ENCODE assay signal across 8 mouse cellular contexts in genomic region chr16:87441089-87441488, GRCm38 (mm10). TPM values are rescaled to one million over a fixed set of nuclear protein-coding genes. Genes with fewer than 3 reads are reported as not detected.
DNase-seq lines count a peak whose midpoint lies in the region; ATAC-seq and TF ChIP-seq lines count a peak whose summit lies in the region.

No protein-coding gene starts in this region.

- peak overlapping the region; percentile 75 for H3K9ac ChIP-seq in embryonic facial prominence, embryonic 14.5 days (ENCODE audit: low read depth, low read length)
- H3K9ac ChIP-seq in intestine, embryonic 14.5 days (ENCODE audit: low read length) = peak overlapping the region; percentile 82
- peak overlapping the region; percentile 91 for H3K9ac ChIP-seq in liver, embryonic 16.5 days (ENCODE audit: low read depth, low read length)
- peak overlapping the region; percentile 61; the same call in 1 of the 2 replicates for H3K9ac ChIP-seq in stomach, embryonic 15.5 days

- H3K4me2 ChIP-seq in embryonic facial prominence, embryonic 14.5 days (ENCODE audit: low read depth, low read length) = peak overlapping the region; percentile 84
- H3K4me2 ChIP-seq in intestine, embryonic 14.5 days (ENCODE audit: low read length) = peak overlapping the region; percentile 89
- H3K4me2 ChIP-seq in liver, embryonic 16.5 days (ENCODE audit: low read depth, low read length) = peak overlapping the region; percentile 66
- peak overlapping the region; percentile 69 for H3K4me2 ChIP-seq in stomach, embryonic 15.5 days

- H3K27me3 ChIP-seq in E14TG2a.4 (ENCODE audit: insufficient read depth, low read length) = no peaks in the 10 kb centered on the region
- no peaks in the 10 kb centered on the region for H3K27me3 ChIP-seq in embryonic facial prominence, embryonic 14.5 days (replicated peaks; ENCODE audit: control insufficient read depth, insufficient read depth, low read length)
- H3K27me3 ChIP-seq in intestine, embryonic 14.5 days (replicated peaks; ENCODE audit: control insufficient read depth, insufficient read depth, low read length) = no peaks in the 10 kb centered on the region
- H3K27me3 ChIP-seq in liver, embryonic 16.5 days (ENCODE audit: control insufficient read depth, insufficient read depth, low read depth, low read length) = no peaks in the 10 kb centered on the region
- H3K27me3 ChIP-seq in stomach, embryonic 15.5 days (replicated peaks) = no peaks in the 10 kb centered on the region

- no peaks in the 10 kb centered on the region for H3K36me3 ChIP-seq in E14TG2a.4 (ENCODE audit: insufficient read depth, low read length)
- no peaks in the 10 kb centered on the region for H3K36me3 ChIP-seq in embryonic facial prominence, embryonic 14.5 days (ENCODE audit: control insufficient read depth, insufficient read depth, low read length)
- 0 out of 2 replicates have a peak, but pooled peaks cover 5% of the 10 kb centered on the region for H3K36me3 ChIP-seq in intestine, embryonic 14.5 days (ENCODE audit: control insufficient read depth, insufficient read depth, low read length)
- no peaks in the 10 kb centered on the region for H3K36me3 ChIP-seq in liver, embryonic 16.5 days (ENCODE audit: control insufficient read depth, insufficient read depth)
- H3K36me3 ChIP-seq in stomach, embryonic 15.5 days = no peaks in the 10 kb centered on the region

- no peak overlapping the region for H3K27ac ChIP-seq in embryonic facial prominence, embryonic 14.5 days (replicated peaks; ENCODE audit: low read depth, low read length)
- no peak overlapping the region; the same call in 1 of the 2 replicates for H3K27ac ChIP-seq in intestine, embryonic 14.5 days (ENCODE audit: low read depth)
- peak overlapping the region; percentile 32; the same call in 1 of the 2 replicates for H3K27ac ChIP-seq in liver, embryonic 16.5 days (ENCODE audit: low read length)
- peak overlapping the region; percentile 77; the same call in 1 of the 2 replicates for H3K27ac ChIP-seq in stomach, embryonic 15.5 days

- peak overlapping the region; percentile 96 for H3K4me3 ChIP-seq in E14TG2a.4 (replicated peaks; ENCODE audit: low read length)
- peak overlapping the region; percentile 59 for H3K4me3 ChIP-seq in embryonic facial prominence, embryonic 14.5 days (ENCODE audit: low read depth, low read length)
- H3K4me3 ChIP-seq in intestine, embryonic 14.5 days (ENCODE audit: low read depth, low read length) = peak overlapping the region; percentile 92
- peak overlapping the region; percentile 87 for H3K4me3 ChIP-seq in liver, embryonic 16.5 days (ENCODE audit: low read depth, low read length)
- H3K4me3 ChIP-seq in stomach, embryonic 15.5 days (replicated peaks) = peak overlapping the region; percentile 62

- WGBS in embryonic facial prominence, embryonic 14.5 days = 20% methylated on average over 9 of the region's 9 CpGs
- 21% methylated on average over 9 of the region's 9 CpGs for WGBS in intestine, embryonic 14.5 days
- WGBS in liver, embryonic 16.5 days (ENCODE audit: insufficient replicate concordance) = 7% methylated on average over 9 of the region's 9 CpGs
- WGBS in stomach, embryonic 15.5 days = 19% methylated on average over 9 of the region's 9 CpGs

- peak; percentile 53 for ATAC-seq in cerebellum, adult (ENCODE audit: insufficient number of reproducible peaks, low FRiP score, low TSS enrichment)
- no peak for ATAC-seq in embryonic facial prominence, embryonic 14.5 days (ENCODE audit: low read depth)
- no peak for ATAC-seq in intestine, embryonic 14.5 days (replicated peaks; ENCODE audit: low FRiP score, low TSS enrichment, low read depth)
- no peak for ATAC-seq in liver, embryonic 16.5 days (ENCODE audit: low read depth)
- ATAC-seq in stomach, embryonic 15.5 days (ENCODE audit: insufficient read depth, low FRiP score, low read depth) = no peak

- H3K4me1 ChIP-seq in E14TG2a.4 (replicated peaks; ENCODE audit: low read depth, low read length) = peaks cover 46% of the 10 kb centered on the region
- H3K4me1 ChIP-seq in embryonic facial prominence, embryonic 14.5 days (ENCODE audit: control insufficient read depth, insufficient read depth, low read length) = peaks cover 10% of the 10 kb centered on the region
- peaks cover 10% of the 10 kb centered on the region for H3K4me1 ChIP-seq in intestine, embryonic 14.5 days (replicated peaks; ENCODE audit: control insufficient read depth, insufficient read depth, low read length)
- peaks cover 15% of the 10 kb centered on the region for H3K4me1 ChIP-seq in liver, embryonic 16.5 days (ENCODE audit: control insufficient read depth, low read depth, low read length)
- peaks cover 8% of the 10 kb centered on the region; the same call in 1 of the 2 replicates for H3K4me1 ChIP-seq in stomach, embryonic 15.5 days

- TF ChIP-seq CTCF in E14TG2a.4 (conservative IDR thresholded peaks at IDR 0.05; ENCODE audit: low read length) = peak; percentile 26

- no peak for DNase-seq in cerebellum, adult 11 months
- DNase-seq in embryonic facial prominence, embryonic 14.5 days (ENCODE audit: low spot score) = no peak
- no peak for DNase-seq in intestine, embryonic 14.5 days (ENCODE audit: low spot score)
- no peak for DNase-seq in gastrocnemius, postnatal 25 days

- H3K9me3 ChIP-seq in E14TG2a.4 (ENCODE audit: low read length) = no peaks in the 10 kb centered on the region
- no peaks in the 10 kb centered on the region for H3K9me3 ChIP-seq in embryonic facial prominence, embryonic 14.5 days (ENCODE audit: control insufficient read depth, low read length)
- no peaks in the 10 kb centered on the region for H3K9me3 ChIP-seq in intestine, embryonic 14.5 days (ENCODE audit: control insufficient read depth, low read length)
- no peaks in the 10 kb centered on the region for H3K9me3 ChIP-seq in liver, embryonic 16.5 days (replicated peaks; ENCODE audit: control insufficient read depth, low read length)
- H3K9me3 ChIP-seq in stomach, embryonic 15.5 days = no peaks in the 10 kb centered on the region

RNA-seq across cellular contexts. Expression of gene Rwdd2b, which starts 0.7 kb away (rescaled TPM):
- polyA plus RNA-seq in embryonic facial prominence, embryonic 14.5 days (2014; fragmentation: Nextera tagmentation; extraction: Ambion mirVana) = 8.1 and 9.1 TPM in 2 replicates
- 12.3 and 13.0 TPM in 2 replicates for polyA plus RNA-seq in intestine, embryonic 14.5 days (2014; fragmentation: Nextera tagmentation; extraction: Ambion mirVana)
- 3.6 and 4.1 TPM in 2 replicates for polyA plus RNA-seq in liver, embryonic 16.5 days (2015; fragmentation: Nextera tagmentation; extraction: Ambion mirVana)
- 10.4 and 13.4 TPM in 2 replicates for polyA plus RNA-seq in stomach, embryonic 15.5 days (2015; fragmentation: Nextera tagmentation; extraction: Ambion mirVana)
- total RNA-seq in gastrocnemius, postnatal 25 days (2021) = 1 to 10 TPM; 3.6 to 3.9 TPM

RNA-seq across cellular contexts. Expression of gene Ltn1, which starts 8.7 kb away (rescaled TPM):
- 26.8 and 30.8 TPM in 2 replicates for polyA plus RNA-seq in embryonic facial prominence, embryonic 14.5 days (2014; fragmentation: Nextera tagmentation; extraction: Ambion mirVana)
- polyA plus RNA-seq in intestine, embryonic 14.5 days (2014; fragmentation: Nextera tagmentation; extraction: Ambion mirVana) = 28.9 and 34.7 TPM in 2 replicates
- 10.4 and 10.5 TPM in 2 replicates for polyA plus RNA-seq in liver, embryonic 16.5 days (2015; fragmentation: Nextera tagmentation; extraction: Ambion mirVana)
- polyA plus RNA-seq in stomach, embryonic 15.5 days (2015; fragmentation: Nextera tagmentation; extraction: Ambion mirVana) = 23.2 and 27.0 TPM in 2 replicates
- total RNA-seq in gastrocnemius, postnatal 25 days (2021) = 10 to 100 TPM; 21.2 to 23.0 TPM

RNA-seq across cellular contexts. Expression of gene Usp16, which starts 13.4 kb away (rescaled TPM):
- 48.3 and 50.8 TPM in 2 replicates for polyA plus RNA-seq in embryonic facial prominence, embryonic 14.5 days (2014; fragmentation: Nextera tagmentation; extraction: Ambion mirVana)
- polyA plus RNA-seq in intestine, embryonic 14.5 days (2014; fragmentation: Nextera tagmentation; extraction: Ambion mirVana) = 46.9 and 50.0 TPM in 2 replicates
- 13.6 and 15.7 TPM in 2 replicates for polyA plus RNA-seq in liver, embryonic 16.5 days (2015; fragmentation: Nextera tagmentation; extraction: Ambion mirVana)
- 41.7 and 42.2 TPM in 2 replicates for polyA plus RNA-seq in stomach, embryonic 15.5 days (2015; fragmentation: Nextera tagmentation; extraction: Ambion mirVana)
- total RNA-seq in gastrocnemius, postnatal 25 days (2021) = 10 to 100 TPM; 38.3 to 47.5 TPM

RNA-seq across cellular contexts. Expression of gene Cct8, which starts 54.6 kb away (rescaled TPM):
- 391 and 429 TPM in 2 replicates for polyA plus RNA-seq in embryonic facial prominence, embryonic 14.5 days (2014; fragmentation: Nextera tagmentation; extraction: Ambion mirVana)
- polyA plus RNA-seq in intestine, embryonic 14.5 days (2014; fragmentation: Nextera tagmentation; extraction: Ambion mirVana) = 458 and 473 TPM in 2 replicates
- polyA plus RNA-seq in liver, embryonic 16.5 days (2015; fragmentation: Nextera tagmentation; extraction: Ambion mirVana) = 185 and 211 TPM in 2 replicates
- 389 and 416 TPM in 2 replicates for polyA plus RNA-seq in stomach, embryonic 15.5 days (2015; fragmentation: Nextera tagmentation; extraction: Ambion mirVana)
- 100 to 1,000 TPM; 111 to 117 TPM for total RNA-seq in gastrocnemius, postnatal 25 days (2021)

Comparison
In these comparisons a context has a peak if more than half of its experiments do, and no peak if none do; other contexts are left out.
1. H3K27ac ChIP-seq: peak in liver, embryonic 16.5 days (single experiment) and stomach, embryonic 15.5 days (single experiment); none in embryonic facial prominence, embryonic 14.5 days (single experiment) and intestine, embryonic 14.5 days (single experiment).
2. Peak in every context shown above with its lines, with median percentiles within 50 percentile points of each other: H3K4me3 ChIP-seq, H3K4me2 ChIP-seq and H3K9ac ChIP-seq.